Mouse (Mus musculus): ENCODE measurements around the gene Lrwd1.

GRCm38 (mm10) chr5:136073526-136073925, 62.3 kb downstream of the Lrwd1 start:
- TF ChIP-seq CTCF (IDR thresholded peaks at IDR 0.05; ENCODE audit: insufficient read depth, low read length), result no peak
- no peak for TF ChIP-seq POLR2A (IDR thresholded peaks at IDR 0.05; ENCODE audit: borderline replicate concordance, extremely low read depth, low read depth, low read length)

All from lung, adult 2 months (tissue).